Mouse (Mus musculus) liver, embryonic 15.5 days (tissue): ENCODE data around the gene Ccnd3. TPM values are rescaled to one million over a fixed set of nuclear protein-coding genes. Genes with fewer than 3 reads are reported as not detected.
"Not testable (repeated sequence)": the region's sequence is repeated elsewhere in the genome, so short reads cannot be mapped to it uniquely, and the experiment has no call there.

Experiments
- ATAC-seq: fragments of 200-750 bp; cut with Nextera tagmentation; 2 replicates; pipeline ENCODE4 v1.8.0; 2017; ENCODE audit warnings: moderate number of reproducible peaks, mild to moderate bottlenecking, moderate library complexity; ENCODE audit not compliant: insufficient read depth
- H3K27ac ChIP-seq: fragments of 300-500 bp; sonication (generic); replicated peaks from 2 replicates; pipeline ENCODE4 v1.5.1; 2015; ENCODE audit warnings: mild to moderate bottlenecking, inconsistent platforms
- H3K27me3 ChIP-seq: fragments of 300-500 bp; sonication (generic); 2 replicates; pipeline ENCODE4 v1.6.1; 2015; ENCODE audit warnings: mild to moderate bottlenecking, inconsistent platforms
- H3K36me3 ChIP-seq: fragments of 300-500 bp; sonication (generic); replicated peaks from 2 replicates; pipeline ENCODE4 v1.6.1; 2015; ENCODE audit warnings: moderate library complexity, mild to moderate bottlenecking, inconsistent platforms
- H3K4me1 ChIP-seq: fragments of 300-500 bp; sonication (generic); replicated peaks from 2 replicates; pipeline ENCODE4 v1.6.1; 2015; ENCODE audit warnings: inconsistent platforms
- H3K4me2 ChIP-seq: fragments of 300-500 bp; sonication (generic); 2 replicates; pipeline ENCODE4 v1.6.1; 2015; ENCODE audit warnings: moderate library complexity, mild to moderate bottlenecking, inconsistent platforms
- H3K4me3 ChIP-seq: fragments of 300-500 bp; sonication (generic); replicated peaks from 2 replicates; pipeline ENCODE4 v1.5.1; 2015; ENCODE audit warnings: mild to moderate bottlenecking, inconsistent platforms
- H3K9ac ChIP-seq: fragments of 300-500 bp; sonication (generic); 2 replicates; pipeline ENCODE4 v1.6.1; 2015; ENCODE audit warnings: moderate library complexity, mild to moderate bottlenecking, inconsistent platforms
- H3K9me3 ChIP-seq: fragments of 300-500 bp; sonication (generic); replicated peaks from 2 replicates; pipeline ENCODE4 v1.6.1; 2016; ENCODE audit warnings: inconsistent platforms
- whole genome bisulfite sequencing: fragments of 180-500 bp; shearing (Covaris S2); methylation state at CpG from one replicate; pipeline ENCODE4 v1.1.7; 2015; ENCODE audit warnings: mixed read lengths; ENCODE audit not compliant: insufficient replicate concordance; 5-methylcytosine and 5-hydroxymethylcytosine counted together
- polyA plus RNA-seq: library from polyadenylated mRNA; unstranded; fragments of >200 nt; fragmentation: Nextera tagmentation; extraction: Ambion mirVana; gene quantifications from 2 replicates; pipeline ENCODE4 v1.2.1, GENCODE M21; 2015

The Ccnd3 gene
- polyA plus RNA-seq, 1 experiment from 2014 or later = 422 TPM

DNA sequence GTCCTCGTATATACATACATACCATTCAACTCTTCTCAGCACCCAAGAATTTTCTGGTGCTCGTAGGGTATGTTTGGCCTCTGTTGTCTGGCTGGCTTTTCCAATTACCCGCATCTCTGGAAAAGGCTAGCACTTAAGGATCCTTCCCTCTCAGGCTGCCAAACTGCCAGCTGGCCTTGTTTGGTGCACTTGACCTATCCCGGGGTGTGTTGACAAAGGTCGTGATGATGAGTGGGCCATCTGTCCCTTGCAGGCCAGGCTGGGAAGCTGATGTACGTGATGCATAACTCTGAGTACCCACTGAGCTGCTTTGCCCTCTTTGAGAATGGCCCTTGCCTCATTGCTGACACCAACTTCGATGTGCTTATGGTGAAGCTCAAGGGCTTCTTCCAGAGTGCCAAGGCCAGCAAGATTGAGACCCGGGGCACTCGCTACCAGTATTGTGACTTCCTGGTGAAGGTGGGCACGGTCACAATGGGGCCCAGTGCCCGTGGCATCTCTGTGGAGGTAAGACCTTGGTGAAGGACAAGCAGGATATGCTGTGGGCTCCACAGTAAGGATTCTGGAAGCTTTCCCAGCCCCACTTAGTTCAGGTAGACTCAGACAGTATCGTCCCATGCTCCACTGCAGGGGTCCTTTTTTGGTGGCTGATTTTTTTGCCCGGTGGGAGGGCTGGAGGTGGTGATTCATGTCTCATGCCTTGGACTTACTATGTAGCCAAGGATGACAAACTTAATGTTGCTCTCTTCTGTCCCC, 113.9 kb downstream of the Ccnd3 start:
- Histone ChIP-seq H3K27me3 (no peaks in the 10 kb centered on the region), H3K27ac (peak overlapping the region; percentile 95), H3K4me3 (no peak overlapping the region), H3K9ac (no peak overlapping the region), H3K4me2 (no peak overlapping the region), H3K9me3 (no peaks in the 10 kb centered on the region), H3K4me1 (peaks cover 60% of the 10 kb centered on the region), H3K36me3 (peaks cover 89% of the 10 kb centered on the region)
- no peak for ATAC-seq
- 85% methylated on average over 13 of the region's 13 CpGs for WGBS

DNA sequence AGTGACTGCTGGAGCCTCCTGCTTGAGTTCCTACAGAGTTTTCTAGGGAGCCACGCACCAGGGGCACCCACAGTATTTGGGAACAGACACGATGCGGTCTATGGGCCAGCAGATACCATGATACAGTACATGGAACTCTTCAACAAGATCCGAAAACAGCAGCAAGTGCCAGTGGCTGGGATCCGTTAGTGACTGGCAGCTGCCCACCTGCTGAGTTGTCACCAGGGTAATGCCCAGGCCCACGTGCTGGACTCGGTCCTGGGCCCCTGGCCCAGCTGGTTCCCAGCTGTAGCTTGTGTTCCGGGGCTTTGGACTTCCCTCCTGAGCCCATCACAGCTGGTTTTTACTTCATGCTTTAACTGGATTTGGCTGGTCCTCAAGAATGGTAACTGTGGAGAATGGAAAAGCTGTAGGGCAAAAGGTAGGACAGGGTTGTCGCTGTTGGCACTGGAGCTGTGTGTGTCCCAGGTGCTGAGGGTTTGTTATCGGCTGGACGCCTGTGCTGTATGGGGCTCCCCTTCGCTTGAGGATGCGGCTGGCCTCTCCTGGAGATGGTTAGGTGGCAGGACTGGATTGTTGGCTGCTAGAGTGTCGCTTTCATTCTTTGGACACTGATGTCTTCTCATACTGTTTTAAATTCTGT, 118.2 kb downstream of the Ccnd3 start:
- Histone ChIP-seq H3K4me2 (no peak overlapping the region), H3K9ac (no peak overlapping the region), H3K9me3 (no peaks in the 10 kb centered on the region), H3K36me3 (peaks cover 95% of the 10 kb centered on the region), H3K27ac (no peak overlapping the region), H3K4me3 (no peak overlapping the region), H3K27me3 (no peaks in the 10 kb centered on the region), H3K4me1 (peaks cover 28% of the 10 kb centered on the region)
- 88% methylated on average over 14 of the region's 14 CpGs for WGBS
- ATAC-seq = no peak

- ATAC-seq, H3K9ac ChIP-seq, H3K27ac ChIP-seq, H3K27me3 ChIP-seq, H3K4me3 ChIP-seq, H3K9me3 ChIP-seq, H3K4me2 ChIP-seq: not testable (repeated sequence)
- H3K4me1 ChIP-seq = peaks cover 22% of the 10 kb centered on the region
- WGBS = 93% methylated on average over 5 of the region's 5 CpGs
- H3K36me3 ChIP-seq = peaks cover 82% of the 10 kb centered on the region
Observed at GRCm38 (mm10) chr17:47624572-47624971, 119.7 kb downstream of the Ccnd3 start.

DNA sequence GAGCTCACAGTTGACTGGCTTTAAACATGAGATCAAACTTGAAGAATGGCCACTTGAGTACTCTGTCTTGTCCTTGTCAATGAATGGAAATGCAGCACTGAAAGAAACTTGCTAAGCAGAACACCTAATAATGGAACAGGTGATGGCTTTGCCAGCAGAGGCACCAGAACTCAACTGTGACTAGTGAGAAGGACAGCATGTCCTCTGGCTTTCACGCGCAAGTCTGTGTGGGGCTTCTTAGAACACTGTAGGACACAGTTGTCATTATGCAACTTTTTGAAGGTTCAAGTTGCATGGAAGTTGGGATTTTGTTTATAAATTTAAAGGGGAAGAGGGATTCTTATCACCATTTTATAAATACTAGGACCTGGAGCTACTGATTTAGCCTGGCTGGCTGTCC, 120.2 kb downstream of the Ccnd3 start:
- H3K4me3 ChIP-seq = no peak overlapping the region
- no peak for ATAC-seq
- WGBS = 94% methylated on average over 2 of the region's 2 CpGs
- H3K9ac ChIP-seq = no peak overlapping the region
- H3K27me3 ChIP-seq = no peaks in the 10 kb centered on the region
- peaks cover 21% of the 10 kb centered on the region for H3K4me1 ChIP-seq
- H3K9me3 ChIP-seq = no peaks in the 10 kb centered on the region
- H3K27ac ChIP-seq = no peak overlapping the region
- H3K36me3 ChIP-seq = peaks cover 77% of the 10 kb centered on the region
- H3K4me2 ChIP-seq = no peak overlapping the region

GRCm38 (mm10) chr17:47626031-47626430, 121.2 kb downstream of the Ccnd3 start:
- Histone ChIP-seq H3K36me3 (peaks cover 68% of the 10 kb centered on the region), H3K27ac (0 out of 2 replicates have a peak overlapping the region, but pooled peaks have one; percentile 10), H3K4me2 (no peak overlapping the region), H3K9me3 (no peaks in the 10 kb centered on the region), H3K9ac (no peak overlapping the region), H3K27me3 (no peaks in the 10 kb centered on the region), H3K4me3 (no peak overlapping the region), H3K4me1 (peaks cover 31% of the 10 kb centered on the region)
- WGBS = 88% methylated on average over 5 of the region's 5 CpGs
- no peak for ATAC-seq

DNA sequence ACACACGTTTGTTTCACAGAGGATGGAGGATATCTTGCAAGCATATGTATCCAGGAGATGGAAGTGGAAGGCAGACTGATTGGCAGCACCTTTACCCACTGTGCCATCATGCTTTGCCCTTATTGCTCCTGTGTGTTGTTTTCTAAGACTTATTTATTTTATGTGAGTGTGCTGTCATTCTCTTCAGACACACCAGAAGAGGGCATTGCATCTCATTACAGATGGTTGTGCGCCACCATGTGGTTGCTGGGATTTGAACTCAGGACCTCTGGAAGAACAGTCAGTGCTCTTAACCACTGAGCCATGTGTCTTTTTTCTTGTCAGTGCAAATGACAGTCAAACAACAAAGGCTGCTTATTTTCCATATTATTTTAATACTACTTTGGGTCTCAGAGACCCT, 122.9 kb downstream of the Ccnd3 start:
- Histone ChIP-seq H3K9ac (peak overlapping the region; percentile 85), H3K4me3 (peak overlapping the region; percentile 84), H3K4me2 (peak overlapping the region; percentile 100)

DNA sequence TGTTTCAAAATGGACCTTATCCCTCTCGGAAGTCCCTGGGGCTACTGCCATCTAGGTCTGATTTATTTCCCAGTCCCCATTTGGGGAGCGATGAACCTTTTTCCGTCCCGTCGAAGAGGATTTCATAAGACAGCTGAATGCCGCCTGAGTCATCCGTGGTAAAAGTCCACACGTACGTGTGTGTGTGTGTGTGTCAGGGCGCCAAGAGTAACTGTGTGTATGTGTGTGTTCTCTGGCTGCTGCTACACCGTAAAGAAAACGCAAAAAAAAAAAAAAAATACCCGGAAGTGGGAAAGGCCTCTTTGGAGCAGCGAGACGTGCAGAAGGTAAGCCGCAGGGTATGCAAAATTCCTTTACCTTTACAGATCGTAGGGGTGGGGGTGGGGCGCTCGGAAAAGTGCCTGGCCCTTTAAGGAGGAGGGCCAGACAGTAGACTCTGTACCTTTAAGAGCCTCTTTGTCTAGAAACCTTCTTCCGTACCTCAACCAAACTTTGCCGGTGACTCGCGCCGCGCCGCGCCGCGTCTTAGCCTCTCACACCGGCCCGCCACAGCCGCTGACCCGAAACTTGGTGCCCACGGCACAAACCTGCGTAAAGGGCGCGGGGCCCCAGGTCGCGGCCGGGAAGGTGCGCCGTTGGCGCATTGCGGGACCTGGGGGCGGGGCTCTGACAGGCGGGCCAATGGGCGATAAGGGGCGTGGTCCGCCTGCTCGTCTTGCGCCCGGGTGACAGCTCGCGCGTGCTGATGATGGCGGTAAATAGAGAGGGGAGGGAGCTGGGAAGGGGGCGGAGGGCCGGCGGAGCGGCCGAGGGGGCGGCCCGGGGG, 124.2 kb downstream of the Ccnd3 start:
- Histone ChIP-seq H3K9ac (peak overlapping the region; percentile 85), H3K4me3 (peak overlapping the region; percentile 84), H3K4me2 (peak overlapping the region; percentile 100), H3K36me3 (peaks cover 47% of the 10 kb centered on the region), H3K9me3 (no peaks in the 10 kb centered on the region), H3K27ac (peak overlapping the region; percentile 96), H3K4me1 (peaks cover 55% of the 10 kb centered on the region), H3K27me3 (no peaks in the 10 kb centered on the region)
- under 1% methylated on average over 62 of the region's 63 CpGs for WGBS
- ATAC-seq = peak; percentile 88

More for the DNA sequence above, 122.9 kb downstream of the Ccnd3 start:
- peak overlapping the region; percentile 96 for H3K27ac ChIP-seq
- H3K27me3 ChIP-seq = no peaks in the 10 kb centered on the region
- peaks cover 45% of the 10 kb centered on the region for H3K4me1 ChIP-seq
- peaks cover 54% of the 10 kb centered on the region for H3K36me3 ChIP-seq
- H3K9me3 ChIP-seq = no peaks in the 10 kb centered on the region
- no peak for ATAC-seq
- 82% methylated on average over 2 of the region's 2 CpGs for WGBS

GRCm38 (mm10) chr17:47629717-47630677, 125.1 kb downstream of the Ccnd3 start:
- ATAC-seq = peak; percentile 69
- H3K9ac ChIP-seq = peak overlapping the region; percentile 85
- peak overlapping the region; percentile 96 for H3K27ac ChIP-seq
- H3K4me3 ChIP-seq = peak overlapping the region; percentile 84
- peaks cover 61% of the 10 kb centered on the region for H3K4me1 ChIP-seq
- under 1% methylated on average over 61 of the region's 61 CpGs for WGBS
- H3K9me3 ChIP-seq = no peaks in the 10 kb centered on the region
- peak overlapping the region; percentile 100 for H3K4me2 ChIP-seq
- H3K27me3 ChIP-seq = no peaks in the 10 kb centered on the region
- H3K36me3 ChIP-seq = peaks cover 41% of the 10 kb centered on the region

- H3K9me3 ChIP-seq = no peaks in the 10 kb centered on the region
- H3K27ac ChIP-seq = peak within 1 kb of the TSS; percentile 96
- no peak for ATAC-seq
- WGBS = 1% methylated on average over 3 of the region's 3 CpGs
- H3K36me3 ChIP-seq = peaks cover 39% of the 10 kb centered on the region
- peak within 1 kb of the TSS; percentile 84 for H3K4me3 ChIP-seq
- peaks cover 61% of the 10 kb centered on the region for H3K4me1 ChIP-seq
- H3K9ac ChIP-seq = peak within 1 kb of the TSS; percentile 85
- H3K27me3 ChIP-seq = no peaks in the 10 kb centered on the region
- H3K4me2 ChIP-seq = peak within 1 kb of the TSS; percentile 100
Observed at GRCm38 (mm10) chr17:47630678-47631065, 125.8 kb downstream of the Ccnd3 start, which contains the start of gene Usp49. Usp49 (plus strand) TSS chr17:47630690.

DNA sequence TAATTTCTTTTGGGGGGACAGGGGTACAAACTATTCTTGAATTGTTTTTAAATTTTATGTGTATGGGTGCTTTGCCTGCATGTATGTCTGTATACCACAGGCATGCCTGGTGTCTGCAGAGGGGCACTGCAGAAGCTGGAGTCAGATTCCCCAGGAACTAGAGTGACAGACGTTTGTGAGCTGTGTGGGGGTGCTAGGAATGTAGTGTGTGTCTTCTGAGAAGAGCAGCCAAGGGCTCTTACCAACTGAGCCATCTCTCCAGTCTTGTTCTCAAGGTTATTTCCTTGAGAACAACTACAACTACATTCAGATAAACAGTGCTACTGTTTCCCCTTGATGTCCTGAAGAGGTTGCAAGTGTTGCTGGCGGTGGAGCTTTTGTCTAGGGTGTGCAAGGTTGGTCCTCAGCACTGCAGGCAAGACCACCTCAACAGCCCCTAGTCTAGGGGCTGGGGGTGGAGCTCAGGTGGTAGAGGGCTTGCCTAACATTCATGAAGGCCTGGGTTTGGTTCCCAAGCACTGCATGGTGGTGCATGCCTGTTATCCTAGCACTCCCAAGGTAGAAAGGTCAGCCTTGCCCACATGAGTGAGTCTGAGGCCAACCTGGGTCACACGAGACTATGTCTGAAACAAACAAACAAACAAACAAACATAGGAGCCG, 127.5 kb downstream of the Ccnd3 start:
- Histone ChIP-seq H3K4me2 (peak overlapping the region; percentile 35), H3K27ac (no peak overlapping the region), H3K4me1 (peaks cover 57% of the 10 kb centered on the region), H3K9me3 (no peaks in the 10 kb centered on the region), H3K36me3 (peaks cover 29% of the 10 kb centered on the region), H3K4me3 (no peak overlapping the region; the same call in 1 of the 2 replicates), H3K9ac (no peak overlapping the region), H3K27me3 (no peaks in the 10 kb centered on the region)
- ATAC-seq = no peak
- WGBS = 70% methylated on average over 4 of the region's 4 CpGs
